Mouse (Mus musculus): Measurements from ENCODE around the gene Sash1.

Gene Sash1

GRCm38 (mm10) chr10:8682341-8682740 lies 203.5 kb downstream of the Sash1 start:
- DNase-seq (ENCODE audit: low spot score) = no peak

- DNase-seq (ENCODE audit: low spot score) = no peak
These were observed 209.1 kb downstream of the Sash1 start for GRCm38 (mm10) chr10:8676722-8677121.
